Mouse (Mus musculus) spleen, adult 2 months (tissue): Measurements from ENCODE around the gene Gng3. TPM values are rescaled to one million over a fixed set of nuclear protein-coding genes. Genes with fewer than 3 reads are reported as not detected.
"Not testable (repeated sequence)": the region's sequence is repeated elsewhere in the genome, so short reads cannot be mapped to it uniquely, and the experiment has no call there.

Source experiments
- DNase-seq, 2 experiments: peaks; one replicate each; pipeline versions ENCODE4 v3.0.0 to v3.0.0-alpha.2; 2012 to 2021; ENCODE audit warnings: low spot score in 2 of 2, low read depth in 1 of 2
- H3K27ac ChIP-seq: fragments of 200-500 bp; 2 replicates; pipeline ENCODE4 v1.5.1; 2012; ENCODE audit warnings: low read length, inconsistent platforms; ENCODE audit not compliant: insufficient read depth
- H3K27me3 ChIP-seq: fragments of 200-500 bp; 2 replicates; pipeline ENCODE4 v1.6.1; 2012; ENCODE audit warnings: mild to moderate bottlenecking, moderate library complexity, low read length, inconsistent platforms; ENCODE audit not compliant: control insufficient read depth, insufficient read depth
- H3K36me3 ChIP-seq: fragments of 200-500 bp; 2 replicates; pipeline ENCODE4 v1.6.1; 2012; ENCODE audit warnings: mild to moderate bottlenecking, low read length, inconsistent platforms; ENCODE audit not compliant: control insufficient read depth, insufficient read depth
- H3K4me1 ChIP-seq: fragments of 200-500 bp; 2 replicates; pipeline ENCODE4 v1.6.1; 2011; ENCODE audit warnings: inconsistent platforms; ENCODE audit not compliant: control insufficient read depth, insufficient read depth, insufficient read length
- H3K4me3 ChIP-seq: fragments of 200-500 bp; 2 replicates; pipeline ENCODE4 v1.5.1; 2011; ENCODE audit warnings: mild to moderate bottlenecking, inconsistent platforms; ENCODE audit not compliant: insufficient read depth, insufficient read length; ENCODE audit errors: extremely low read depth
- CTCF ChIP-seq: fragments of 200-500 bp; IDR thresholded peaks from 2 replicates; pipeline ENCODE4 v1.5.1; 2011; ENCODE audit warnings: mild to moderate bottlenecking, inconsistent platforms; ENCODE audit not compliant: insufficient read depth, insufficient read length, insufficient replicate concordance; ENCODE audit errors: extremely low read depth
- POLR2A ChIP-seq: fragments of 200-500 bp; IDR thresholded peaks from 2 replicates; pipeline ENCODE4 v1.6.1; 2011; ENCODE audit warnings: low read depth, low read length, inconsistent platforms
- WGBS: fragments of 180-500 bp; shearing (Covaris S2); methylation state at CpG from one replicate; pipeline ENCODE4 v1.1.7; 2018; 5-methylcytosine and 5-hydroxymethylcytosine counted together
- polyA plus RNA-seq: library from polyadenylated mRNA; depleted of rRNA; stranded (reverse); fragments of >200 nt; gene quantifications from 2 replicates; pipeline ENCODE4 v1.2.3, GENCODE M21; 2012

Gene Gng3
- polyA plus RNA-seq, 1 experiment: 0.05 TPM

- peaks cover 15% of the 10 kb centered on the region for H3K36me3 ChIP-seq
- TF ChIP-seq CTCF (peak; percentile 13; the same call in 1 of the 2 replicates), POLR2A (peak; percentile 23; the same call in 1 of the 2 replicates)
- peaks cover 10% of the 10 kb centered on the region; the same call in 1 of the 2 replicates for H3K4me1 ChIP-seq
- 2% methylated on average over 38 of the region's 38 CpGs for WGBS
- H3K27ac ChIP-seq: peak within 1 kb of the TSS; percentile 89
- H3K27me3 ChIP-seq: no peaks in the 10 kb centered on the region
- DNase-seq: peak; percentile 69 to 74
- peak within 1 kb of the TSS; percentile 69 for H3K4me3 ChIP-seq
Observed at GRCm38 (mm10) chr19:8837251-8837791, 1.7 kb downstream of the Gng3 start, which contains the start of gene Bscl2. TSS of gene Bscl2 (plus strand) at chr19:8837467.

GRCm38 (mm10) chr19:8836327-8836726 is 2.7 kb downstream of the Gng3 start:
- WGBS: 98% methylated on average over 10 of the region's 10 CpGs
- not testable (repeated sequence) for H3K4me1 ChIP-seq, H3K27me3 ChIP-seq, H3K4me3 ChIP-seq, H3K27ac ChIP-seq, DNase-seq
- H3K36me3 ChIP-seq: peaks cover 24% of the 10 kb centered on the region

- no peak for TF ChIP-seq POLR2A
- TF ChIP-seq CTCF: no peak
- Histone ChIP-seq H3K4me1 (peaks cover under 1% of the 10 kb centered on the region; the same call in 1 of the 2 replicates), H3K4me3 (no peak overlapping the region), H3K36me3 (peaks cover 55% of the 10 kb centered on the region), H3K27me3 (no peaks in the 10 kb centered on the region), H3K27ac (no peak overlapping the region)
- no peak for DNase-seq
- 93% methylated on average over 4 of the region's 4 CpGs for WGBS
Observed at GRCm38 (mm10) chr19:8832971-8833370, 6.0 kb downstream of the Gng3 start.

- no peak for TF ChIP-seq POLR2A
- no peak for TF ChIP-seq CTCF
- Histone ChIP-seq H3K4me1 (no peaks in the 10 kb centered on the region; the same call in 1 of the 2 replicates), H3K27ac (no peak overlapping the region), H3K27me3 (no peaks in the 10 kb centered on the region), H3K4me3 (no peak overlapping the region), H3K36me3 (peaks cover 63% of the 10 kb centered on the region)
- DNase-seq: no peak
- 93% methylated on average over 11 of the region's 11 CpGs for WGBS
Observed at GRCm38 (mm10) chr19:8831262-8831661, 7.7 kb downstream of the Gng3 start.

GRCm38 (mm10) chr19:8830664-8831063 is 8.3 kb downstream of the Gng3 start:
- DNase-seq: no peak
- no peaks in the 10 kb centered on the region for H3K27me3 ChIP-seq
- WGBS: 95% methylated on average over 8 of the region's 8 CpGs
- no peaks in the 10 kb centered on the region; the same call in 1 of the 2 replicates for H3K4me1 ChIP-seq
- TF ChIP-seq CTCF (no peak), POLR2A (no peak)
- H3K27ac ChIP-seq: no peak overlapping the region
- H3K4me3 ChIP-seq: no peak overlapping the region
- H3K36me3 ChIP-seq: peaks cover 67% of the 10 kb centered on the region

- H3K27ac ChIP-seq: no peak within 1 kb of the TSS
- 59% methylated on average over 8 of the region's 8 CpGs for WGBS
- TF ChIP-seq POLR2A (no peak), CTCF (no peak)
Observed at GRCm38 (mm10) chr19:8829660-8830059, 9.3 kb downstream of the Gng3 start, which contains the start of gene AC129217.1. TSS of gene AC129217.1 (plus strand) at chr19:8829773.

GRCm38 (mm10) chr19:8822696-8823095 is 16.3 kb downstream of the Gng3 start:
- TF ChIP-seq CTCF (no peak), POLR2A (no peak)
- H3K4me3 ChIP-seq: no peak overlapping the region
- H3K36me3 ChIP-seq: peaks cover 30% of the 10 kb centered on the region
- peaks cover 7% of the 10 kb centered on the region for H3K4me1 ChIP-seq
- H3K27me3 ChIP-seq: no peaks in the 10 kb centered on the region
- H3K27ac ChIP-seq: no peak overlapping the region
- WGBS: 88% methylated on average over 8 of the region's 8 CpGs
- DNase-seq: no peak

More at GRCm38 (mm10) chr19:8829660-8830059, 9.3 kb downstream of the Gng3 start, which contains the start of gene AC129217.1:
- Histone ChIP-seq H3K27me3 (no peaks in the 10 kb centered on the region), H3K4me3 (no peak within 1 kb of the TSS), H3K4me1 (no peaks in the 10 kb centered on the region; the same call in 1 of the 2 replicates), H3K36me3 (peaks cover 74% of the 10 kb centered on the region)
- DNase-seq: no peak
